Mouse (Mus musculus): Measurements from ENCODE around the gene Ptprg.

DNA sequence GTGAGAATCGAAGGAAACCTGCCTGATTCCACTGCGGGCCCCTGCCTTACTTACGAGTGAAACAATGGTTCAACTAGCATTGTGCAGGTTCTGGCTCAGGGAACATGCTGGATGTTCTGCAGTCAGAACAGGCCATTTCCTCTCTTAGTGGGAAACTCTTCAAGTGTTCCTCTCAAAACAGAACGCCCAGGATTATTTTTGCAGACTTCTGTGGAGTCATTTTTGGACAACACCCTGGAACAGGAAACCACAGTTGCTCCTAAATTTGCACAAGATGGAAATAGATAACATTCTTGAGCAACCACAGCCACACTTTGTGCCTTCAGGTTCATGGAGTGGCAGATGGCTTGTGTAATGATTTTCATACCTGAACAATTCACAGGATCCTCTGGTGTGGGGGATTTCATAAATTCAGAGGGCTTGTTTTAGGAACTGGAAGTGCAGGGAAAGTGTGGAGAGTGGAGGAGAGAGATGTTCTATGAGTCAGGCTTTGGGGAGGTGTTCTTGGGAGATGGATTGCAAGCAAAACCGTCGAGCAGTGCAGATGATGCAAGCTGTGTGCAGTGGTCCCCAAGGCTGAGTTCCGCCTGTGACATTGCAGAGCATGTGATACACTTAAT, 257.9 kb downstream of the Ptprg start:
- TF ChIP-seq CTCF (IDR thresholded peaks at IDR 0.05; ENCODE audit: control insufficient read depth, insufficient read depth, insufficient replicate concordance, low read depth, low read length) = no peak
- TF ChIP-seq POLR2A (IDR thresholded peaks at IDR 0.05; ENCODE audit: control insufficient read depth, low read depth, low read length) = no peak
